Mouse (Mus musculus): ENCODE measurements around the gene Defb36.

GRCm38 (mm10) chr2:152616470-152616869 is 12.3 kb downstream of the Defb36 start:
- TF ChIP-seq CTCF (conservative IDR thresholded peaks at IDR 0.05; ENCODE audit: insufficient read depth, insufficient read length, low read depth, low read length) = no peak
- no peak for TF ChIP-seq POLR2A (IDR thresholded peaks at IDR 0.05; ENCODE audit: low read depth, low read length)

Measured in kidney, adult 2 months (tissue).